Mouse (Mus musculus): ENCODE results near the gene Aipl1.
"Not testable (repeated sequence)": the region's sequence is repeated elsewhere in the genome, so short reads cannot be mapped to it uniquely, and the experiment has no call there.

Gene Aipl1

GRCm38 (mm10) chr11:72016518-72017252 lies 20.6 kb downstream of the Aipl1 start:
- DNase-seq (ENCODE audit: low spot score in 2 of 2), result no peak

- DNase-seq (ENCODE audit: low spot score in 2 of 2), result no peak
Observed at GRCm38 (mm10) chr11:72014674-72015073, 22.6 kb downstream of the Aipl1 start.

GRCm38 (mm10) chr11:72011955-72012354 lies 25.4 kb downstream of the Aipl1 start:
- DNase-seq (ENCODE audit: low spot score in 2 of 2), result no peak

- DNase-seq (ENCODE audit: low spot score in 2 of 2), result no peak
Observed at GRCm38 (mm10) chr11:72010940-72011722, 26.2 kb downstream of the Aipl1 start.

- no peak for DNase-seq (ENCODE audit: low spot score in 2 of 2)
Observed at GRCm38 (mm10) chr11:72010367-72010766, 26.9 kb downstream of the Aipl1 start.

- DNase-seq (ENCODE audit: low spot score in 2 of 2), result no peak
Observed at GRCm38 (mm10) chr11:72005547-72005946, 31.8 kb downstream of the Aipl1 start.

GRCm38 (mm10) chr11:72003171-72003570 lies 34.1 kb downstream of the Aipl1 start:
- DNase-seq (ENCODE audit: low spot score in 2 of 2), result no peak

GRCm38 (mm10) chr11:72002138-72002853 lies 35.0 kb downstream of the Aipl1 start:
- DNase-seq (ENCODE audit: low spot score in 2 of 2), result peak; percentile 17 to 59

GRCm38 (mm10) chr11:72000194-72000593 lies 37.1 kb downstream of the Aipl1 start:
- no peak for DNase-seq (ENCODE audit: low spot score in 2 of 2)

- DNase-seq (ENCODE audit: low spot score in 2 of 2), result no peak
Observed at GRCm38 (mm10) chr11:71996805-71997204, 40.5 kb downstream of the Aipl1 start.

- DNase-seq (ENCODE audit: low spot score in 2 of 2), result peak in 1 of 2 experiments; percentile 20
Observed at GRCm38 (mm10) chr11:71995968-71996511, 41.3 kb downstream of the Aipl1 start.

- DNase-seq (ENCODE audit: low spot score in 2 of 2), result no peak
Observed at GRCm38 (mm10) chr11:71992438-71992837, 44.9 kb downstream of the Aipl1 start.

GRCm38 (mm10) chr11:71991541-71991940 lies 45.8 kb downstream of the Aipl1 start:
- peak in 1 of 2 experiments; percentile 33 for DNase-seq (ENCODE audit: low spot score in 2 of 2)

- DNase-seq (ENCODE audit: low spot score in 2 of 2), result not testable (repeated sequence)
Observed at GRCm38 (mm10) chr11:71989407-71989806, 47.9 kb downstream of the Aipl1 start.

GRCm38 (mm10) chr11:71987159-71988150 lies 49.9 kb downstream of the Aipl1 start:
- DNase-seq (ENCODE audit: low spot score in 2 of 2), result no peak

- DNase-seq (ENCODE audit: low spot score in 2 of 2), result no peak
Observed at GRCm38 (mm10) chr11:71985783-71986182, 51.5 kb downstream of the Aipl1 start.

GRCm38 (mm10) chr11:71985101-71985711 lies 52.1 kb downstream of the Aipl1 start:
- no peak for DNase-seq (ENCODE audit: low spot score in 2 of 2)

GRCm38 (mm10) chr11:71984093-71984492 lies 53.2 kb downstream of the Aipl1 start:
- DNase-seq (ENCODE audit: low spot score in 2 of 2), result no peak

Data from spleen, postnatal 10 days (tissue).